Mouse (Mus musculus): Measurements from ENCODE around the gene Spata25.

GRCm38 (mm10) chr2:164829090-164829489 lies 753 bp upstream of the Spata25 start:
- TF ChIP-seq CTCF (IDR thresholded peaks at IDR 0.05; ENCODE audit: extremely low read depth, insufficient read depth, insufficient read length, insufficient replicate concordance) (no peak), POLR2A (IDR thresholded peaks at IDR 0.05; ENCODE audit: low read depth, low read length) (no peak)

Measured in spleen, adult 2 months (tissue).